Mouse (Mus musculus) forebrain, embryonic 13.5 days (tissue): ENCODE results near the gene Nox1. TPM values are rescaled to one million over a fixed set of nuclear protein-coding genes. Genes with fewer than 3 reads are reported as not detected.

Experiments
- ATAC-seq: fragments of 200-750 bp; cut with Nextera tagmentation; 2 replicates; pipeline ENCODE4 v1.8.0; 2017
- H3K27ac ChIP-seq: fragments of 300-500 bp; sonication (generic); 2 replicates; pipeline ENCODE4 v1.5.1; 2015; ENCODE audit warnings: inconsistent platforms, mild to moderate bottlenecking, moderate library complexity
- H3K27me3 ChIP-seq: fragments of 300-500 bp; sonication (generic); 2 replicates; pipeline ENCODE4 v1.6.1; 2015; ENCODE audit warnings: mild to moderate bottlenecking, inconsistent platforms
- H3K36me3 ChIP-seq: fragments of 300-500 bp; sonication (generic); 2 replicates; pipeline ENCODE4 v1.6.1; 2015; ENCODE audit warnings: mild to moderate bottlenecking, inconsistent platforms; ENCODE audit not compliant: poor library complexity, severe bottlenecking
- H3K4me1 ChIP-seq: fragments of 300-500 bp; sonication (generic); 2 replicates; pipeline ENCODE4 v1.6.1; 2015; ENCODE audit warnings: inconsistent platforms
- H3K4me2 ChIP-seq: fragments of 300-500 bp; sonication (generic); 2 replicates; pipeline ENCODE4 v1.6.1; 2015; ENCODE audit warnings: inconsistent platforms, mild to moderate bottlenecking, moderate library complexity
- H3K4me3 ChIP-seq: fragments of 300-500 bp; sonication (generic); 2 replicates; pipeline ENCODE4 v1.5.1; 2015; ENCODE audit warnings: mild to moderate bottlenecking, inconsistent platforms
- H3K9ac ChIP-seq: fragments of 300-500 bp; sonication (generic); 2 replicates; pipeline ENCODE4 v1.6.1; 2015; ENCODE audit warnings: mild to moderate bottlenecking, inconsistent platforms
- H3K9me3 ChIP-seq: fragments of 300-500 bp; sonication (generic); replicated peaks from 2 replicates; pipeline ENCODE4 v1.6.1; 2016; ENCODE audit warnings: inconsistent platforms
- WGBS: fragments of 180-500 bp; shearing (Covaris S2); methylation state at CpG from one replicate; pipeline ENCODE4 v1.1.7; 2015; 5-methylcytosine and 5-hydroxymethylcytosine counted together
- polyA plus RNA-seq: library from polyadenylated mRNA; unstranded; fragments of >200 nt; fragmentation: Nextera tagmentation; extraction: Ambion mirVana; gene quantifications from 2 replicates; pipeline ENCODE4 v1.2.1, GENCODE M21; 2015

The Nox1 gene
- polyA plus RNA-seq, 1 experiment from 2014 or later = 0.21 TPM

DNA sequence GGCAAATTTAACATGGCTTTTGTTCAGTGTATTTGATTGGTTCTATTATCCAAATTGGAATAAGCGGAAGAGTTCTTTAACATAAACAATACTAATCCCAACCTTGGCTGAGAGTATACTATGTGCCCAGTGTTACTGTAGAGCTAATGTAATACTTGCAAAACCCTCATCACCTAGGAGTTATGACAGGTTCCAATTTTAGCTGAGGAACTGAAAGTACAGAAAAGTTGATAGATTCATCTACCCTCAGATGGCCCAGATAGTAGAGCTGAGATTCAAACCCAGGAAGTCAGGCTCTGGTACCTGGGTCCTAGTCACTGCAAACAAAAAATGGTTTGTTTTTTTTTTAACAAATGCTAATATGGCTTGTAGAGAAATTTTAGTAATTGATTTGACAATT, 51.2 kb downstream of the Nox1 start:
- H3K27me3 ChIP-seq = no peaks in the 10 kb centered on the region
- no peaks in the 10 kb centered on the region for H3K4me1 ChIP-seq
- no peak overlapping the region for H3K4me2 ChIP-seq
- WGBS = 98% methylated on average over 1 of the region's 1 CpGs
- ATAC-seq = no peak
- H3K4me3 ChIP-seq = no peak overlapping the region
- H3K36me3 ChIP-seq = no peaks in the 10 kb centered on the region
- H3K9me3 ChIP-seq = no peaks in the 10 kb centered on the region
- H3K9ac ChIP-seq = no peak overlapping the region
- H3K27ac ChIP-seq = no peak overlapping the region

DNA sequence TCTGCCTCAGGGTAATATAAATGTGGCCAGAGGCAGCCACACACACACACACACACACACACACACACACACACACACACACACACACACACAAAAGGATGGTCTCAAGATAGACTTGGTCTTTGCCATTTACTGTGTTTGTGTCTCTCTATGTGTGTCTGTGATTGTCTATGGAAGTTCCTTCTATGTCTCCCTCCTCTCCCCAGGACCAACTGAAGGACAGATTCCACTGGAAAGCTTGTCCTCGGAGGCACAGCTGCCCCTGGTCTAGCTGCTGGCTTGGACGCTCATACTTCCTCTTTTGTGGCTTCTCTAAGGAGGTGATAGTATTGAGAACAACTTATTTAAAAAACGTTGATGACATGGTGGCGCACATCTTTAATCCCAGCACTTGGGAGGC, 58.3 kb downstream of the Nox1 start:
- H3K27ac ChIP-seq = no peak overlapping the region
- ATAC-seq = no peak
- H3K9ac ChIP-seq = no peak overlapping the region
- no peaks in the 10 kb centered on the region for H3K9me3 ChIP-seq
- H3K27me3 ChIP-seq = no peaks in the 10 kb centered on the region
- no peak overlapping the region for H3K4me3 ChIP-seq
- H3K36me3 ChIP-seq = no peaks in the 10 kb centered on the region
- peak overlapping the region; percentile 56 for H3K4me2 ChIP-seq
- no peaks in the 10 kb centered on the region; the same call in 1 of the 2 replicates for H3K4me1 ChIP-seq
- 50% methylated on average over 4 of the region's 4 CpGs for WGBS

DNA sequence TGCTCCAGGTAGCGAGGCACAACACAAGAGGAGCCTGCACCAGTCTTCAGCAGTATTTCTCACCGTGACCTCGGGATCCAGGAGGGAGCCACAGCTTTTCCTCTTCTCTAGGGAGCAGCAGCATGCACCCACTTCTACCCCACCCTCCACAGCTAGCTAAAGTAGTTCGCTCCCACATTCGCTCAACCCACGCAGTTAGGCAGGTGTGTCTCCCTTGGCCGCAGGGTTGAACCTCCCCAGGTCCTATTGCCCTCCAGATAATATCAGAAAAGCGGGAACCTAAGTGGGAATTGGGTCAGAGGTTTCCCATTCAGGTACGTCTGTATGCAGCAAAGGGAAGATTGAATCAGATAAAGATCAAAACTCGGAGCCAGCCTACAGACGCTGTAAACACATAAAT, 58.9 kb downstream of the Nox1 start:
- no peak for ATAC-seq
- Histone ChIP-seq H3K27me3 (no peaks in the 10 kb centered on the region), H3K9ac (no peak overlapping the region), H3K4me2 (peak overlapping the region; percentile 56), H3K4me1 (no peaks in the 10 kb centered on the region; the same call in 1 of the 2 replicates), H3K4me3 (peak overlapping the region; percentile 28), H3K9me3 (no peaks in the 10 kb centered on the region), H3K27ac (no peak overlapping the region), H3K36me3 (no peaks in the 10 kb centered on the region)
- 23% methylated on average over 10 of the region's 11 CpGs for WGBS

DNA sequence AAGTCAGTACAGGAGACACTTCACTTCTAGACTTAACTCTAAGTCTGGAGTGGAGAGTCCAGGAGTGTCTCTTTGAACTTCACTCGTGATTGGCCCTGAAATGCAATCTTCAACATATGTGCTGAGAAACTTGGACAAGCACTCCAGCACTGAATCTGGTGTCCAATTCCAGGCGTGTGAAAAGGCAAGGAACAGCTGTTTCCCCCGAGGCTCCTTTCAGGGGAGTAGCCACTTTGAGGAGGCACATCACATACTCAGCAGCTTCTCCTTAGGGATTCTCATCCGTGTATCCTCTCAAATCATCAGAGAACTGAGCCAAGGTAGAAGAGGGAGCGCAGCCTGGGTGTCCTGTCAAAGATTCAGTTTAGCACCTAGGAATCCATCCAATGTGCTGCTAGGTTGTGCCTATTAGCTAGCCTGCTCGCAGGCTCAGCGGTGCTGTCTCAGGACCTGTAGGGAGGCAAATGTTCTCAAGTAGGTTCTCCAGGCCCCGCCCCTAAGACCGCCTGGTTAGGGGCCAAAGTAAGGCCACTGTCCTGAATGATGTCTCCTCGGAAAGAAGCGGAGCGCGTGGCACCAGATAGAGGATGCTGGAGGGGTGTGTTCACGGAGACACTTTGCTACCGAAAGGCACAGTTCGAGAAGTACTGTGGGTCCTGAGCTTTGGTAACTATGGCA, 59.6 kb downstream of the Nox1 start, which contains the start of gene Xkrx:
Xkrx (minus strand) TSS at position 34 of the 678 bp plus-strand sequence.
- Histone ChIP-seq H3K27me3 (no peaks in the 10 kb centered on the region), H3K4me3 (peak within 1 kb of the TSS; percentile 28), H3K27ac (no peak within 1 kb of the TSS), H3K4me2 (peak within 1 kb of the TSS; percentile 56), H3K9me3 (no peaks in the 10 kb centered on the region), H3K9ac (no peak within 1 kb of the TSS), H3K36me3 (no peaks in the 10 kb centered on the region), H3K4me1 (no peaks in the 10 kb centered on the region; the same call in 1 of the 2 replicates)
- 0 out of 2 replicates have a peak, but pooled peaks have one; percentile 24 for ATAC-seq
- 28% methylated on average over 16 of the region's 16 CpGs for WGBS

DNA sequence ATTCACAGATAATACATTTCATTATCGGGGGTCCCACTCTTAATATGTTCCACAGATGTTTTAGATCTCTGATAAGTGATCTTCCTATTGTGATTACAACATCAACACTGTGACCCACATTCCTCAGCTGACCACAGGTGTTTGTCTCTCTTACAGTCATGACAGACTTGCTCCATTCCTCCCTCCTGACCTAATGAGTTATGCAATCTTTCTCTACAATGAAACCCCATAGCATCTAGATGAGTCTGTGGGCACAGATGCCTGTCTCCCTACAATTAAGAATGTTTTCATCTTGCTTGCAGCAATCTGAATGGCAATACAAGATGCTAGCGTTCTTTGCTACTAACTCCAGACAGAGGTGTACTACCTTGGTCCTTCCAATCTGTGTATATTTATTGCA, 61.3 kb downstream of the Nox1 start:
- no peak overlapping the region for H3K4me2 ChIP-seq
- H3K27ac ChIP-seq = no peak overlapping the region
- ATAC-seq = no peak
- 86% methylated on average over 2 of the region's 2 CpGs for WGBS
- H3K36me3 ChIP-seq = no peaks in the 10 kb centered on the region
- H3K4me3 ChIP-seq = no peak overlapping the region
- H3K4me1 ChIP-seq = no peaks in the 10 kb centered on the region; the same call in 1 of the 2 replicates
- no peaks in the 10 kb centered on the region for H3K27me3 ChIP-seq
- no peak overlapping the region for H3K9ac ChIP-seq
- no peaks in the 10 kb centered on the region for H3K9me3 ChIP-seq

DNA sequence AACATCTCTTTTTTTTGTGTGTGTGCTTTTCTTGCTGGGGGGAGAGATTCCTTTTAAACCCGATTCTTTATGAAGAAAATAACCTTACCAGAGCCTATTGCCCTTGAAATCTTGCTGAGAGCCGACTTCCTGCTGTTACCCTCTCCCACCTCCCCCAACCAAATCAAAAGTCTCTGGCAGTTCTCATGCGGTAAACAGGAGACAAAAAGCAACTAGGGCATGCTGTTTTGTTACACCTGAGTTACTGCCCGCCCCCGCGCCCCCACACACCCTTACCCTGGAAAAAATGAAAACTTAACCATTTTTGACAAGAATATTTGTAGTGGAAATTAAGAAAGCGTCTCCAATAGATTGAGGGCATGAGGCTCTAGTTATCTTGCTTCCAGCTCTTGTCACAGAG, 63.6 kb downstream of the Nox1 start:
- Histone ChIP-seq H3K27ac (no peak overlapping the region), H3K36me3 (no peaks in the 10 kb centered on the region), H3K9ac (no peak overlapping the region), H3K27me3 (no peaks in the 10 kb centered on the region), H3K4me3 (no peak overlapping the region), H3K9me3 (no peaks in the 10 kb centered on the region), H3K4me2 (no peak overlapping the region), H3K4me1 (no peaks in the 10 kb centered on the region; the same call in 1 of the 2 replicates)
- 40% methylated on average over 7 of the region's 7 CpGs for WGBS
- ATAC-seq = no peak

DNA sequence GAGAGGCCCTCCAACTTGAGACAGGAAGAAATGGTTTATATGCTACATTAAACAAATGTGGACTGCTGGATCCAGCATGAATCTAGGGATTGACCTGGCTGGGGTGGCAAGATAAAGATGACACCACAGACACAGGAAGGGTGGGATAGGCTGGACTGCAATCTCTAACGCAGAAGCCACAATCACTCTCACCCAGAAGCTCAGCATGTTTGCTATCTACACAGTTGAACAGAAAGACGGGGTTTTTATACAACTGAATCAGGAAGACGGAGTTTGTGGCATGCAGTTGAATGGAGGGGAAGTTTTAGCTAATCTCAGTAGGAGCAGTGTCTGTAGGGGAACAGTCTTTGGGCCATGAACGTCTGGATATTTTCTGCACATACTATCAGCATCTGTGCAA, 79.8 kb downstream of the Nox1 start:
- H3K4me1 ChIP-seq = no peaks in the 10 kb centered on the region
- no peak overlapping the region for H3K4me2 ChIP-seq
- ATAC-seq = no peak
- no peaks in the 10 kb centered on the region for H3K27me3 ChIP-seq
- no peaks in the 10 kb centered on the region for H3K36me3 ChIP-seq
- no peaks in the 10 kb centered on the region for H3K9me3 ChIP-seq
- H3K27ac ChIP-seq = no peak overlapping the region
- no peak overlapping the region for H3K4me3 ChIP-seq
- 88% methylated on average over 4 of the region's 4 CpGs for WGBS
- no peak overlapping the region for H3K9ac ChIP-seq

DNA sequence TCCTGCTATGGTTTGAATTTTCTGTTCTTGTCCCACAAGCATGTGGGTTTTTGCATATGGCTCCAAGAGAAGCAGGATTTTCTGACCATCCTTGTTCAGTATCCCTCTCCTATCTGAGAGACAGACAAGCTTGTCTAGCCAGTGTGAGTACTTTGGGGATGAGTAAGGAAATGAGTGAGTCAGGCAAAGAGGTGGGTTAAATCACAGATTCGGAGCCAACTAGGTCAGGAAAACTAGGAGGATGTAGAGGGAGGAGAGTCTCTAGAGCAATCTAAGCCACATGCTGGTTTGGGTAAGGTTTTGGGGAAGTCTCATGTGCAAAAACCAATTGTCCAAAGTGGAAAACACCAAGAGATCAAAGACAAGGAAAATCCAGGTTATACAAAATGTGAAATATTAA, 80.2 kb downstream of the Nox1 start:
- Histone ChIP-seq H3K27me3 (no peaks in the 10 kb centered on the region), H3K27ac (no peak overlapping the region), H3K4me2 (no peak overlapping the region), H3K9ac (no peak overlapping the region), H3K9me3 (no peaks in the 10 kb centered on the region), H3K36me3 (no peaks in the 10 kb centered on the region), H3K4me1 (no peaks in the 10 kb centered on the region), H3K4me3 (no peak overlapping the region)
- ATAC-seq = no peak
- 89% methylated on average over 1 of the region's 1 CpGs for WGBS

DNA sequence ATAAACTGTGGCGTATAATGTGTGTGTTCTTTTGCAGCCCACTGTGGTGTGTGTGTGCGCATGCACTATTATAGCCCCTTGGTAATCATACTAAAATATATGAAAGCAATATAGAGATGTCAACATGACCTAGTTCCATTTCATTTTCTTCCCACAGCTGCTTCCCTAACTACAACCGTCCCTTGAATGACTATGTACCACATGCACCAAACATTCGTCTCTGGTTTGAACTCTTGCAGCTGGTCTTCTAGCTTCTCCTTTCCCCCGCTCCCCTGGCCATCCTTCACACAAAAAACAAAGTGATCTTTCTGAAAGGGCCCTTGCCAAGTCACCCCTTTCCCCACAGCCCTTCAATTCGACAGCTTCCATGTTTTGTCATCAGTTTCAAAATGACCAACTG, 81.7 kb downstream of the Nox1 start:
- Histone ChIP-seq H3K9ac (no peak overlapping the region), H3K27ac (no peak overlapping the region), H3K9me3 (no peaks in the 10 kb centered on the region), H3K4me2 (no peak overlapping the region), H3K27me3 (no peaks in the 10 kb centered on the region), H3K4me1 (no peaks in the 10 kb centered on the region), H3K4me3 (no peak overlapping the region), H3K36me3 (no peaks in the 10 kb centered on the region)
- WGBS = 84% methylated on average over 6 of the region's 6 CpGs
- ATAC-seq = no peak

DNA sequence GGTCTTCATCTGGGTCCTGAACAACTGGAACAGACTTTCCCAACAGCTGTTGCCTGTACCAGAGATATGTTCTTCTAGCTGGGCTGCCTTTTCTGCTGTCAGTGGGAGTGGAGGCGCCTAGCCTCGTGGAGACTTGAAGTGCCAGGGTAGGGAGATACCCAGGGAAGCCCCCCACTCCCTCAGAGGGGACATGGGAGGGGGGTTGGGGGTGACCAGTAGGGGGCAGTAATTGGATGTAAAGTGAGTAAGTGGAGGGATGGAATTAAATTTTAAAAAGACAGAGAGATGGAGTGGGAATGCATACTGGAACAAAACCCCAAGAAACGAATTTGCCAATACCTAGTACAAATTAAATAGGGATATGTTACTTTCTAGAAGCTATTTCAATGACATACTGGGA, 87.9 kb downstream of the Nox1 start:
- no peak overlapping the region for H3K4me2 ChIP-seq
- H3K9ac ChIP-seq = no peak overlapping the region
- H3K27me3 ChIP-seq = 0 out of 2 replicates have a peak, but pooled peaks cover 2% of the 10 kb centered on the region
- WGBS = 45% methylated on average over 3 of the region's 3 CpGs
- no peak overlapping the region for H3K27ac ChIP-seq
- no peak overlapping the region for H3K4me3 ChIP-seq
- no peaks in the 10 kb centered on the region for H3K4me1 ChIP-seq
- no peaks in the 10 kb centered on the region for H3K36me3 ChIP-seq
- no peaks in the 10 kb centered on the region for H3K9me3 ChIP-seq
- ATAC-seq = no peak

DNA sequence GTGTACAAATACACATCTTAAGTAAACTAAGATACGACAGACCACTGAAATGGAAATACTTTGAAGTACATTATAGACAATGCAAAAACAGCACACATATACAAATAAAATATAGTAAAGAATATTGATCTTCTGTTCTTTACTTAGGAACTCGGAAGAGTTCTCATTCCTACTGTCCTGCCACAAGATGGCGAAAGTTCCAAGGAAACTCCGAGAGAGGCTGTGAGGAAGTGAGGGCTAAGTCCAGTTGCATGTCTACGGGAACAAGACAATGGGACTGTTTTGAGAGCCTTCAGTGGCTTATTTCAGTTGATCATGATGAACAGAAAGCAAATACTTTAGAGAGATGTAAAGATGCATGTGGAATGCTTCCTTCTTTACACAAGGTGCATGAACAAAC, 89.5 kb downstream of the Nox1 start:
- no peaks in the 10 kb centered on the region for H3K4me1 ChIP-seq
- 0 out of 2 replicates have a peak, but pooled peaks cover 4% of the 10 kb centered on the region for H3K27me3 ChIP-seq
- no peaks in the 10 kb centered on the region for H3K9me3 ChIP-seq
- WGBS = 23% methylated on average over 5 of the region's 5 CpGs
- no peaks in the 10 kb centered on the region for H3K36me3 ChIP-seq
- H3K4me3 ChIP-seq = no peak overlapping the region
- H3K4me2 ChIP-seq = no peak overlapping the region
- peak; percentile 41; the same call in 1 of the 2 replicates for ATAC-seq
- no peak overlapping the region for H3K27ac ChIP-seq
- no peak overlapping the region for H3K9ac ChIP-seq

DNA sequence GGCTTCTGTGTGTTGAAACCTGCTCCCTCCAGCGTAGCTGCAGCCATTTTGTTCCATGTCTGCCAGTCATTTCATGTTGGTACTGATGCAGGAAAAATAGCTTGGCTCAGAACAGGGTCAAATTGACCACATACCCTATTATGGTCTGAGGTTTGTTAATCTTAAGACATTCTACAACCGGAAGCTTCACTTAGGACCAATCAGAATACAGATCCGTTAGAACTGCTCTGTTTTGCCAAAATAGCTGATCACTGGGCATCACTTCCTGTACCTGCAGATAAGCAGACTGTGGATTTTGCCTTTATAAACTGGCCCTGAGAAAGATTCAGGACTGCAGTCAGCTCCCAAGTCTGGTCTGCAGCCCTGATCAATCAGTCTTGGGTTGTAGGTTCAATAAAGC, 93.2 kb downstream of the Nox1 start:
- Histone ChIP-seq H3K9me3 (no peaks in the 10 kb centered on the region), H3K9ac (no peak overlapping the region), H3K4me2 (no peak overlapping the region), H3K27me3 (peaks cover 4% of the 10 kb centered on the region; the same call in 1 of the 2 replicates), H3K36me3 (no peaks in the 10 kb centered on the region), H3K27ac (no peak overlapping the region), H3K4me3 (no peak overlapping the region), H3K4me1 (no peaks in the 10 kb centered on the region)
- ATAC-seq = no peak
- WGBS = 73% methylated on average over 3 of the region's 3 CpGs

DNA sequence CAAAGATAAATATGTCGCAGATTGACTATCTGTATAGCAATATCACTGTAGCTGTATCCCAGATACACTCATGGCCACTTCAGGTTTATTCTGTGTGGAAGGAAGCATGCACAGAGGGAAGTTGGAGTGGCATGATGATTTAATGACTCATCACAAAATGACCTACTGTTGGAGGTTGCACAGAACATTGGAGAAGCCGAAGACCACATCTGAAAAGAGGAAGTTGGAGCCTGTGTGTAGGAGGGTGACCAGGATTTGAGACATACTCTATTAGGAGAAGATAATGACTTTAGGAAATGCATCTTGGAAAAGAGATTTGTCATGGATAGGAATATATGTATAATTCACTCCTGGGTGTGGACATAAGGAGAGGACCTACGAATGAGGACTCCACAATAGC, 105.3 kb downstream of the Nox1 start:
- H3K4me2 ChIP-seq = no peak overlapping the region
- H3K27ac ChIP-seq = no peak overlapping the region
- H3K27me3 ChIP-seq = no peaks in the 10 kb centered on the region
- H3K36me3 ChIP-seq = no peaks in the 10 kb centered on the region
- H3K9me3 ChIP-seq = no peaks in the 10 kb centered on the region
- H3K4me3 ChIP-seq = no peak overlapping the region
- 72% methylated on average over 3 of the region's 3 CpGs for WGBS
- ATAC-seq = no peak
- no peaks in the 10 kb centered on the region for H3K4me1 ChIP-seq
- H3K9ac ChIP-seq = no peak overlapping the region
